Mouse (Mus musculus): ENCODE data around the gene Gadl1.

Gene Gadl1

DNA sequence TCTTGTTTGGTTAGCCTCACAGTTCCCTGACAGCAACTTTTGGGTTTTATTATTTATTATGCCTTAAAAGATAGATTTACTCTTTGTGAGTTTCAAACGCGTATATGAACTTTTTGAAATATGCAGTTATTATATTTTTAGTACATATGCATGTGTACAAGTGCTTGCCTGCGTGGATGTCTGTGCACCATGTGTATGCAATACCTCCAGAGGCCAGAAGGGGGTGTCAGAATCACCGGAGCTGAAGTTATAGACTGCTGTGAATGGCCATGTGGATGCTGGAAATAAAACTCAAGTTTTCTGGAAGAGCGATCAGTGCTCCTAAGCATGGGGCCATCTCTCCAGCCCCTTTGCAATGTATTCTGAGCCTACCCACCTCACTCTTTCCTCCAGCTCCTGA, 28.7 kb downstream of the Gadl1 start:
- DNase-seq, result no peak

DNA sequence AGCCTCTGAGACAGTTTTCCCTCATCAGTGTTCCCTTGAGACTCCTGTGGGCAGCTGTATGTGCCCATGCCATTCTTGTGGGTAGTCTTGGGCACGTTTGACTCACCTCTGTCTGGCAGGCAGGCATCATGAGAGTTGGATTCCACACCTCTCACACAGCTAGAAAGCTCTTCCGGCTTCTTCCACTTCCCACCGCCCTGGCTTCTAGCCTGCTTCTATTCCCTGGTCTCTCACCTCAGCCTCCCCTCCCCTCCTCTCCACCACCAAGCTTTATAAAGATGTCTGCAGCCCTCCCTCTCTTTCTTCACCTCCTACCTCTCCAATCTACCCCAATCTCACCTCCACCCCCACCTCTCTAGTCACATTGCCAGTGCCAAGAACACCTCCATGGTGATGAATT, 30.2 kb downstream of the Gadl1 start:
- DNase-seq, result no peak

- DNase-seq, result no peak
Measured at GRCm38 (mm10) chr9:115941171-115941570, 31.9 kb downstream of the Gadl1 start.

DNA sequence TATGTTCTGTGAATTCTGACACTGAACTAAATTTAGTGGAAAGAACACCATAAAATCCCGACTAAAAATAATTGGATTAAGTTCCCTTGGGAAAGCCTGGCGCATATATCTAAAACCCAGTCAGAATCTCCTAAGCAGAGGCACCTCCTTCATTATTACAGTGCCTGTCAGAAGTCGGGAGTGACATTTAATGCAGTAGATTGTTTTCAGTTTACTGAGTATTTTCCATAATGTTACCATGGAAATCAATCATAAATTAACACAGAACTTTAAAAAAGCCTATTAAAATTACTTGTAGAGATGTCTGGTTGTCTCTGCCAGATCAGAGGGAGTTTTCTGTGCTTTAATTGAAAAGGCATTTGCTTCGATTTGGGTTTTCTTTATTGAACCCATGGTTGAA, 33.2 kb downstream of the Gadl1 start:
- no peak for DNase-seq

GRCm38 (mm10) chr9:115942989-115943388, 33.7 kb downstream of the Gadl1 start:
- no peak for DNase-seq

DNA sequence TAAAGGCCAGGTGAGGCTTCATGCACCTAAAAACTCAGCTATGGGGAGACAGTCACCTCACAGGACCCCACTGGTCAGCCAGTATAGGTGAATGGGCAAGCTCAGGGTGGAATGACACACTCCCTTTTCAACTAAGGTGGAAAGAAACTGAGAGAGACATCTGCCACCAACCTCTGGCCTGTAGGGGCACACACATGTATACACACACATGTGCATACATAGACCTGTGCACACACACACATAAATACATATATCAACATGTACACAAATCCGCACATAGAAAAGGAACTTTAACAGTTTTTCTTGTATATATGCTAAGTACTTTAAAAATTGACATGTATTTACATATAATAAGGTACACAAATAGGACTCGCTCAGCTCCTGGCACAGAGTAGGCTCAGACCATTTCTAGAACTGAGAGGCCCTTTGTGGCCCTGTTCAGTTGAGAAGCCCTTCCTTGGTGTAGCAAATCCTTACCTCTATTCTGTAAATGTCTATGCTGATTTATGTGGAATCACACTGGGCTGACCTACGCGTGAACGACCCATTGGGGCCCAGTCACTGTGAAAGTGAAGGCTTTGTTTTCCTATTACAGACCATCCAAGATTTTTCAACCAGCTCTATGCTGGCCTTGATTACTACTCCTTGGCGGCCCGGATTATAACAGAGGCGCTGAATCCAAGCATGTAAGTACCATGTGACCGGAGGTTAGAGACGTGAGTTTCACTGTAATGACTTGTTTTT, 34.5 kb downstream of the Gadl1 start:
- DNase-seq, result no peak

GRCm38 (mm10) chr9:115965056-115965455, 55.8 kb downstream of the Gadl1 start:
- DNase-seq, result no peak

GRCm38 (mm10) chr9:115966116-115966515, 56.9 kb downstream of the Gadl1 start:
- no peak for DNase-seq

GRCm38 (mm10) chr9:115966746-115967145, 57.5 kb downstream of the Gadl1 start:
- no peak for DNase-seq

DNA sequence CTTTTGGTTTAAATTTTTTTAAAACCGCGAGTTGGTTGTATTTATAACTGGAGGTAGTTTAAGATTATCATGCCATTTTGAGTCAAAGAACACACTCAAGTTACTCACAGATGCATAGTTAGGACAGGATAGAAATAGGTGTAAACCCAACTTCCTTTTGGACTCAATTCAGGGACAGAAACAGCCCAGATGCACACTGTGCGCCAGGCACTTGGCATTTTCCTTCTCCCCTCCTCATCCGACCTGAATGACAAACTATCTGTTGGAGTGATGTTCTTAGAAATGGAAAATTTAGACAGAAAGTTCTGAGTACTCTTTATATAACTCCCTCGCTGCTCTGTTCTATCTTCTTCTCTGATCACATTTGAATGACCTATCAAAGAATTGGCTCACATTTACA, 58.4 kb downstream of the Gadl1 start:
- DNase-seq, result no peak

- no peak for DNase-seq
Measured at GRCm38 (mm10) chr9:115976901-115977300, 67.6 kb downstream of the Gadl1 start.

DNA sequence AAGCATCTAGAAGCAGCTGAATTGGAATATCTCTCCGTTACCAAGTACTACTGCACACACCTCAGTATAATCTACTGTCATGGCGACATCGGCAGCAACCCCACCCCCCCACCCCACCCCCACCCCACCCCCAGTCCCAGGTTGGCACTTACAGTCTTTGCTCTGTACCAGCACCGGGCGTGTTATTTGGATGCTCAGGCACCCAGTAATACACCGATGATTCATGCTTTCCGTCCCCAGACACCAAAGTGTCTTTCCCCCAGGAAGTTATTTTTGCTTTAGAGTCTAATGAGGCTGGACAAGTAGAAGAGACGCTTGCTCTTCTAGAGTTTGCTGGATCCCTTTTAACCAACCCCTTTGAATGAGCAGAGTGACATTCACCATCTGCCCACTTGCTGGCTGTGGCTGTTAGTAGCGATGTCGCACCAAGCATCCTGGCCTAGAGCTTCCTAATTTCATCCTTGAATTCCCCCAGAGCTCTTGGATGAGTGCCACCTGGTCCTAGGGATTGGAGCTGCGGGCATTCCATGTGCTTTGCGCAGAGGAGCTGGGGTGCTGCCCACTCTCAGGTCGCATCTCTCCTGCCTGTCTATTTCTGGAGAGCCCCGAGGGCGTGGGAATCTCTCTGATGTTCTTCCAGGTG, 68.5 kb downstream of the Gadl1 start:
- DNase-seq, result no peak

- no peak for DNase-seq
Measured at GRCm38 (mm10) chr9:115978478-115978877, 69.2 kb downstream of the Gadl1 start.

- DNase-seq, result no peak
Measured at GRCm38 (mm10) chr9:115990661-115991060, 81.4 kb downstream of the Gadl1 start.

- no peak for DNase-seq
Measured at GRCm38 (mm10) chr9:115994772-115995171, 85.5 kb downstream of the Gadl1 start.

- DNase-seq, result no peak
Measured at GRCm38 (mm10) chr9:115995856-115996560, 86.8 kb downstream of the Gadl1 start.

DNA sequence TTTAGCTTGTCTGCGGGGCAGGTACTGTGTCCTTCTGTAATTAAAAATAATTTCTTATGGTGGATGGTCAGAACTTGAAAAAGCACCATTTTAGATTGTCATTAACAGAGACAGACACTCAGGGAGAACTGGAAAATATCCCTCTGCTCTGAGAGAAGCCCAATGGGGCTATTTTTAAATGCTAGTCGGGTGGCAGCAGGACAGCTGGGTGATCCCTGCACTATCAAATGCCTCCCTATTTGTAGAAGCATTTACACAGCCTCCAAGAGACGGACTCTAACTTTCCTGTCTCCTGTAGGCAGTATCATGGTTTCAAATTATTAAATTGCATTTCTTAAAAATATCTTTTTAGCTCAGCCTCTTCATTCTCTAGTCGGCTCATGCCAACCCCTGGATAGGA, 89.1 kb downstream of the Gadl1 start:
- no peak for DNase-seq

DNA sequence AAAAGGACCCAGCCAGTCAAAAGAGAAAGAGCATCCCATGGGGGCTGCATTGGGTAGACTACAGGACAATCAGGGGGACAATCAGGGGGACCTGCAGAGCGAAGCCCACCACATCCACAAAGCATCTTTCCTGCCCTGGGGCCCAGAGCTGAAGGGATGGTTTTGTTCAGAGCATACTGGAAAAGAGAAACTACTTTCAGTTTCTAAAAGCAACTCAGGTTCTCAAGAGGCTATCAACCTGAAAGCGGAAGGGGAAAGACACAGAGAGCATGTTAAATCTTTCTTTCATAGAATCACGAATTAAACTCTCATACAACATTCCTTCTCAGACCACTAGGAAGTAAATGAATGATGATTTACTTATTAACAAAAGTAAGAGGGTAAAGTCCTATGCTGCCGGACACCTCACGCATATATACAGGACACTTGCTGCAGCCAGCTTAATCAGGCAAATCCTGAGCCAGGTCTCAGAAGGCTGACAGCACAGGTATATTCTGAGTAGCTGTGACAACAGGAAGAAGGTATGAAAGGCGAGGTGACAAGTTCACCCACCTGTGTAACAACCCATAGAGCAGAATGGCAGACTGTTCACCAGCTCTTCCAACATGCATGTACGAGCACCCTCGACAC, 90.2 kb downstream of the Gadl1 start:
- peak; percentile 7 to 32 for DNase-seq

- DNase-seq, result no peak
Measured at GRCm38 (mm10) chr9:116013911-116014310, 104.7 kb downstream of the Gadl1 start.

DNA sequence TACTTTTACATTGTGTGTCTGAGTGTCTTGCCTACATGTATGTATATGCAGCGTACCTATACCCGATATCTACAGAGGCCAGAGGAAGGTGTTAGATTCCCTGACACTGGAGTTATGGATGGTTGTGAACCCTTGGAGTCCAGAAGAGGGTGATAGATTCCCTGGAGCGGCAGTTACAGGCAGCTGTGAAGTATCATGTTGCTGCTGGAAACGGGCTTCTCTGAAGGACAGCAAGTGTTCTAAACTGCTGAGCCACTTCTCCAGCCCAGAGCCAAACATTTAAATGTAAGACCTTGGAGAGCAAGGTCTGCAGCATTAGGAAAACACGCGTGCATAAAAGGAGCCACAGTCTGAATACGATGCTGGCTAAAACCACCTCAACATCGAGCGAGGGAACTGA, 107.0 kb downstream of the Gadl1 start:
- no peak for DNase-seq

DNA sequence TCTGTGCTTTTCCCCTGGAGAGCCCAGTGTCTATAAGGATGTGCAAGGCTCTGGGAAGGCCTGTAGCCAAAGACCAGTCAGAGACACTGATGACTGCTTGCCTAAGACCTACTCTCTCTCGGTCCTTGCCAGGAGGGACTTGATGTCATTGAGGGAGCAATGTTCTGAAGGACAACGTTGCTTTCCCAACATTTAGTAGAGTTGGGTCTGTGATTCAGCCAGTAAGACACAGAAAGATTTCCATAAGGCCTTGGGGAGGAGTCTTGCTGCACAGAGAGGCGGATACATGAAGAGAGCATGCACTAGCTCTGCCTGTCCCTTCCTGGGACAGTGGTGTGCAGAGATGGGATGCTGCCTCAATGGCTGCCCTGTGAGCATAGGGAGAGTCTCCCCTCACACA, 107.8 kb downstream of the Gadl1 start:
- no peak for DNase-seq

GRCm38 (mm10) chr9:116018586-116018985, 109.3 kb downstream of the Gadl1 start:
- DNase-seq, result no peak

DNA sequence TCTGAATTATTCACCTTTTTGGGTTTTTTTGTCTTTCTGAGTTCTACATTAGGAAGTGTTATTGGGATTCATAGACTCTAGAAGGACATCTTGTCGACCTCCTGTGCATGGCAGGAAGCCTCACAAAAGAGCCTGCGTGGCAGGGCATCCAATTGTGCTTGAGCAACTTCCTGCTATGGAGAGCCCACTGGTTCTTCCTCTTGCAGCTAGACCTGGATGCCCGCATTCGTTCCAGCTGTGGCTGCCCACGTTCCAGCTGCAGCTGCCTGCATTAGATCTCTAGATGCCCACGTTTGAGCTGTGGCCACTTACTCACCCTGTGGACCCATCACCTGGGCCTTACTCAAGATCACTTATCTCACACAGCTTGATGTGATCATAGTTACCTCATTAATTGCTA, 116.1 kb downstream of the Gadl1 start:
- no peak for DNase-seq

- no peak for DNase-seq
Measured at GRCm38 (mm10) chr9:116029076-116029475, 119.8 kb downstream of the Gadl1 start.

Data from kidney, adult 8-10 months (tissue).